Mouse (Mus musculus) brain, embryonic 14.5 days (tissue): ENCODE results near the gene 2010003K11Rik. TPM values are rescaled to one million over a fixed set of nuclear protein-coding genes. Genes with fewer than 3 reads are reported as not detected.

Experiments
- DNase-seq: peaks from one replicate; pipeline ENCODE4 v3.0.0-alpha.2; 2011; ENCODE audit warnings: low read depth
- CTCF ChIP-seq: fragments of 200-500 bp; IDR thresholded peaks from 2 replicates; pipeline ENCODE4 v1.5.1; 2012; ENCODE audit warnings: inconsistent platforms, mild to moderate bottlenecking, moderate library complexity, borderline replicate concordance; ENCODE audit not compliant: insufficient read depth, insufficient read length; ENCODE audit errors: extremely low read depth
- POLR2A ChIP-seq: fragments of 200-500 bp; IDR thresholded peaks from 2 replicates; pipeline ENCODE4 v1.6.1; 2012; ENCODE audit warnings: mild to moderate bottlenecking, inconsistent platforms, borderline replicate concordance; ENCODE audit not compliant: poor library complexity, insufficient read depth, insufficient read length, severe bottlenecking; ENCODE audit errors: extremely low read depth
- polyA plus RNA-seq: library from polyadenylated mRNA; depleted of rRNA; stranded (reverse); fragments of >200 nt; gene quantifications from 2 replicates; pipeline ENCODE4 v1.2.3, GENCODE M21; 2012; rRNA removed

2010003K11Rik gene
- 0.08 TPM in 1 of 2 replicates, not detected in the other for polyA plus RNA-seq

DNA sequence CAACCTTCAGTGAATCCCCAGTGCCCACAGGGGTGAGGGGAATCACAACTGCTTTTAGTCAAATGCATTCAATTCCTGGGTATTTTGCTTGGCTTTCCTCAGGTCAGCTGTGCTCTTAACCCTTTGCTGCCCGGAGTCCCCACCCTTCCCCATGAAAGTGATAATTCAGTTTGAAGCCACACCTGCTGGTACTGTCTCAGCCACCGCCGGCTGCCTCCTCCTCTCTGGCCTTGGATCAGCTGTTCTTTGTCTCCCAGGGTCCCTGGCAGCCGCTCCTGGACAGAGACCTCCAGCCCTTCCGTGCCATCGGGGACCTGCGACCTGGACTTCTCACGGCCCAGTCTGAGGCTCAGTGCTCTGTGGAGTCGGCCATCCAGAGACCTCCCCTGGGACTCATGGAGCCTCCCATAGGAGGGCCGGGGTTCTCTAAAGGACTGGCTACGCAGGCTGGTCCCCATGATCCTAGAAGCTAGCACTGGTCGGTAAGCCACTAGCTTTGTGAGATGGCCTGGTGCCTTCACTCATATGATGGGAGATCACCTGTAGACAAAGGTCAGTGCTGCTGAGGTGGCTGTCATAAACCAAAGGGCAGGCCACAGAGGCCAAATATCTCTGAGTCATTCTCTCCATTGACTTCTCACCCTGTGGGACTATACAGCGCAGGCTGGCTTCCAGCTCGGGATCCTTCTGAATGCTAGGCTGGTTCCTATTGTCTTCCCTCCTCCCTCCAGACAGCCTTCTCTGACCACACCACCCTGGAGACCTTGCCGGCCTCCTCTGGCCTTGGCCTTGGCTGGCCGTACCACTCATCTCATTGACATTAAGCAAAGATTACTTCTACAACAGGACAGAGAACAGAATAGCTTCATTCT, at the start of gene 2010003K11Rik:
Gene 2010003K11Rik, minus strand, starts transcription at position 522 of the 872 bp plus-strand sequence.
- TF ChIP-seq POLR2A: no peak
- no peak for TF ChIP-seq CTCF
- no peak for DNase-seq

DNA sequence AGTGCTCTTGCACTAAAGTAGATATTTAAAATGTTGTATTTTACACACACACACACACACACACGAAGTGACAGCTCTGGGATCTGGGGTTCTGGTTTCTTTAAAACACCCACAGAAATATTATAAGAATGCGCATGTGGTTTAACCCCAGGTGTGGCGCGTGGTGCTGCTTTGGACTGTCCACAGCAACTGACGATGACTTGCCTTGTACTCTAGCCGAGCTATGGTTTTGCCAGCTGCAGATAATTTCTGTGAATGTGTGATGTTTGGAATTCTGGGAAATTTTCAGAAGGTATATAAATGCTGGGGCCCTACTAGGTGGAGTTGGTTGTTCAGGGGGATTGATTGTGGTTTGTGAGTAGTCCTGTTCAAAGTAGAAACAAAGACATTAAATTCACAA, 49.4 kb upstream of the 2010003K11Rik start:
- no peak for DNase-seq
- TF ChIP-seq POLR2A (no peak), CTCF (no peak)

GRCm38 (mm10) chr19:4545841-4546240, 47.5 kb upstream of the 2010003K11Rik start:
- no peak for TF ChIP-seq CTCF
- no peak for TF ChIP-seq POLR2A
- no peak for DNase-seq

DNA sequence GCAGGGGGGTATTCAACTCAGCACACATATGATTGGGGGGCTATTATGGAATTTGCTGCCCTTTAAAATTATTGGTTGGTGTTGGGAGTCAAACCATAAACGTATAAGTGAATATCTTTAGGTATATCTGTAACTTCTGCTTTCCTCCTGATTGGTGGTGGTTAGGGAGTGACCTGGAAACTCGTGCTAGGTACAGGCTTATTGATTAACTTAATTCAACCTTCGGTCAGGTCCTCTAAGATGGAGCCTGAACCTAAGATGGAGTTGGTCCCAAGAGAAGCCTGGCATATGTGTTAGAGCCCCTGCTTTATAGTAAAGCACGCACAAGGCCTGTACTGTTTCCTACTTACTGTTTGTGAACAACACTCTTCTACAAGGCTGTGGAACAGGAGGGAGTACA, 46.7 kb upstream of the 2010003K11Rik start:
- DNase-seq: no peak

DNA sequence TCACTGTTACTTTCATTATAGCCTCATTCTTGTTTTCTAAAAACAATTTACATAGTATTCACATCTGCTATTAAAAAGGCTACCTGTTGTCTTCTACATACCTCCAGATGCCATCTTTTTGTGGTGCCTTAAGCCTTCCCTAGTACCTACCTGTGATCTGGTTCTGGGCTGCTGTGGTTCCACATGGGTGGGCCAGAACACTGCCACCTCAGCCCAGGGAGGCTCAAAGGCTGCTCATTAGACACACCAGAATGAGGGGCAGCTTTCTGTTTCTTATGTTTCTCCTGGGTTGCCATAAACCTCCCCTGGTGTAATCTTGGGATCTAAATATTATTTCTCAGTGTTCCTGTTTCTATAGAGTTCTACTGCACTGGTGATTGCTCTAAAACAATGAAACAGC, 43.7 kb upstream of the 2010003K11Rik start:
- TF ChIP-seq CTCF (no peak), POLR2A (no peak)
- DNase-seq: no peak

More for the DNA sequence above, 46.7 kb upstream of the 2010003K11Rik start:
- no peak for TF ChIP-seq POLR2A
- TF ChIP-seq CTCF: no peak

- TF ChIP-seq POLR2A: no peak
- no peak for DNase-seq
These were observed 42.6 kb upstream of the 2010003K11Rik start for GRCm38 (mm10) chr19:4540992-4541391.

- DNase-seq: no peak
- TF ChIP-seq CTCF (no peak), POLR2A (no peak)
These were observed 41.9 kb upstream of the 2010003K11Rik start for GRCm38 (mm10) chr19:4540263-4540662.

DNA sequence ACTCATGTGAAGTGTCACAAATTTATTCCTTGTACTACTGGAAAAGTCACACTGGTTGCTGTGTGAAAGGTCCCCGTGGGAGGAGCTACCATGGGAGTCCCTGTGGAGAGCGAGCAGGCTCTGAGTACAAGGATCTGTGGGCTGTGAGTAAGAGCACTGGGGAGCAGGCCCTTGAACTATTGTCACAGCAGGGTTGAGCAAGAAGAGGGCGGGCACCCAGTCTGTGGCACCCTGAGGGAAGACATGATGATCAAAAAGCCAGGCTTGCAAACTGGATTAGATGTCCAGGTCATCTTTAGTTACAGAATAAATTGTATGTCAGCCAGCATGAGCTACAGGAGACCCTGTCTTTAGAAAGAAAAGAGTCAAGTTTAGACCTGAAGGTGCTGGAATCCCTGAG, 38.2 kb upstream of the 2010003K11Rik start:
- no peak for DNase-seq
- TF ChIP-seq CTCF (no peak), POLR2A (no peak)

DNA sequence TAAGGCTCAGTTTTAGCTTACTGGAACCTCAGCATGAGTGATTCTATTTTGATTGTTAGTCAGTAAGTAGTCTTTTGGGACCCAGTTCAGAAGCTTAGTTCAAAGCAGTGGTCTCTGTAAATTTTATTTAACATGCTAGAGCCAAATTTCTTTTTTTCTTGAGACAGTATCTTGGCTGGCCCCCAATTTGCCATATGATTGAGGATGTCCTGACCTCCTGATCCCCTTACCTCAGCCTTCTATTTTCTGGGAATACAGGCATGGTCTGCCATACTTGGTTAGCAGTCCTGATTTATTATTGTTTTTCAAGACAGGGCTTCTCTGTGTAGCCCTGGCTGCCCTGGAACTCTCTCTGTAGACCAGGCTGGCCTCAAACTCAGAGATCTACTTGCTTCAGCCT, 37.5 kb upstream of the 2010003K11Rik start:
- no peak for DNase-seq
- no peak for TF ChIP-seq POLR2A
- no peak for TF ChIP-seq CTCF

DNA sequence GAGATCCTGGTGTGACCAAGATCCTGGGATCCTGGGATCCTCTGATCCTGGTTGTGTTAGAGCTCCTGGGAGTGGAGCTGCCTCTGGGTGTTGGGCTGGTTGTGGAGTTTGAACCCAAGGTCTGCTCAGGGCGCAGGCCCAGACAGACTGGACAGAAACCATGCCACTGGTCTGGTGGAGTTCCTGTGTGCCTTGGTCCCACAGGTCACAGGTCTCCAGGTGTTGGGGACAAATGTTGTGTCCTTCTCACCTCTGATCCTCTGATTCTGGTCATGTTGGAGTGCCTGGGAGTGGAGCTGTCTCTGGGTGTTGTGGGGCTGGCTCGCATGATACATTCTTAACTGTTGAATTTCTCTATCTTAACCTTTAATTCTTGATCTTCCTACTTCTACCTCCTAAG, 36.3 kb upstream of the 2010003K11Rik start:
- DNase-seq: no peak
- no peak for TF ChIP-seq CTCF
- no peak for TF ChIP-seq POLR2A

DNA sequence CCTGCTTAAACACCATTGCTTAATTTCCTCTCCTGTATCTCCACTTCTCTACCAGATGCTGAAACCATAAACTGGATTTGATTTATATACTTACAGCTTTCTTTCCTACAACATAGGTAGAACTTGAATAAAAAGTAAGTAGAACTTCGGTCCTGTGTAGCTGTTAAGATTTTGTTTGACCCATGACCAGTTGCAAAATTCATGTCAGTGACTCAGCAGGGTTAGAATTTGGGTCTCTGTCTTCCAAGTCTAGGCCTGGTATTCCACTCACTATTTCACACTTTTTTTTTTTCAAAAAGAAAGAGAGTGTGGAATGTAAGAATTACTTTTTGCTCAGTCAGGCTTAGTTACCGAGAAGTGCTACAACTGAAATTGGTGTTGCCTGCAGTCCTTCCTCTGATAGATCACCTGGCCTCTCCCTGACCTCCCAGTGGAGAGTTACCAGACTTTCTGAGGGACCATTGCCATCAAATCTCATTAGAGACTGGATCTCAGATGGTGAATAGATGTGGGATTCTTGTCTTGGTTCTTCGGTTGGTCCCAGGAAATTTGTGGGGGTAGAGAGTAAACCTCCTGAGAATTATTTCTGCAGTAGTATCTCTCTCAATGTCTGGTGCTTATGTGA, 23.2 kb upstream of the 2010003K11Rik start:
- DNase-seq: no peak
- no peak for TF ChIP-seq POLR2A
- no peak for TF ChIP-seq CTCF
